Mouse (Mus musculus) liver, postnatal 0 days (tissue): ENCODE results near the gene Cd96.

Experiments used
- CTCF ChIP-seq: sonication (generic); IDR thresholded peaks from 2 replicates; pipeline ENCODE4 v1.5.1; 2016; ENCODE audit warnings: antibody characterized with exemption, low read depth
- EP300 ChIP-seq: IDR thresholded peaks from 2 replicates; pipeline ENCODE4 v1.6.1; 2016; ENCODE audit warnings: antibody characterized with exemption, low read depth, mild to moderate bottlenecking

- TF ChIP-seq CTCF (no peak), EP300 (no peak)
These were observed 52.1 kb downstream of the Cd96 start for GRCm38 (mm10) chr16:46068000-46068399.
